Mouse (Mus musculus) lung, embryonic 16.5 days (tissue): ENCODE results near the gene Pnpla2. TPM values are rescaled to one million over a fixed set of nuclear protein-coding genes. Genes with fewer than 3 reads are reported as not detected.

ENCODE experiments used
- ATAC-seq: fragments of 200-750 bp; cut with Nextera tagmentation; 2 replicates; pipeline ENCODE4 v1.8.0; 2017; ENCODE audit warnings: low read depth, mild to moderate bottlenecking, moderate library complexity
- H3K27ac ChIP-seq: fragments of 300-500 bp; sonication (generic); 2 replicates; pipeline ENCODE4 v1.5.1; 2014; ENCODE audit warnings: mild to moderate bottlenecking, control low read depth, low read length
- H3K27me3 ChIP-seq: fragments of 300-500 bp; sonication (generic); 2 replicates; pipeline ENCODE4 v1.6.1; 2014; ENCODE audit warnings: low read depth, low read length, mixed read lengths; ENCODE audit not compliant: control insufficient read depth, insufficient read depth
- H3K36me3 ChIP-seq: fragments of 300-500 bp; sonication (generic); 2 replicates; pipeline ENCODE4 v1.6.1; 2014; ENCODE audit warnings: low read length; ENCODE audit not compliant: control insufficient read depth, insufficient read depth
- H3K4me1 ChIP-seq: fragments of 300-500 bp; sonication (generic); replicated peaks from 2 replicates; pipeline ENCODE4 v1.6.1; 2014; ENCODE audit warnings: low read length, mixed read lengths; ENCODE audit not compliant: control insufficient read depth, insufficient read depth
- H3K4me2 ChIP-seq: fragments of 300-500 bp; sonication (generic); 2 replicates; pipeline ENCODE4 v1.6.1; 2014; ENCODE audit warnings: low read depth, low read length, control low read depth
- H3K4me3 ChIP-seq: fragments of 300-500 bp; sonication (generic); 2 replicates; pipeline ENCODE4 v1.5.1; 2014; ENCODE audit warnings: mild to moderate bottlenecking, low read length, control low read depth
- H3K9ac ChIP-seq: fragments of 300-500 bp; sonication (generic); 2 replicates; pipeline ENCODE4 v1.6.1; 2014; ENCODE audit warnings: low read length, control low read depth
- H3K9me3 ChIP-seq: fragments of 300-500 bp; sonication (generic); 2 replicates; pipeline ENCODE4 v1.6.1; 2016; ENCODE audit warnings: low read length; ENCODE audit not compliant: control insufficient read depth
- WGBS: fragments of 180-500 bp; shearing (Covaris S2); extraction: QIAGEN DNeasy Blood & Tissue Kit; methylation state at CpG from one replicate; pipeline ENCODE4 v1.1.7; 2014; 5-methylcytosine and 5-hydroxymethylcytosine counted together
- polyA plus RNA-seq: library from polyadenylated mRNA; unstranded; fragments of >200 nt; fragmentation: Nextera tagmentation; extraction: Ambion mirVana; gene quantifications from 2 replicates; pipeline ENCODE4 v1.2.1, GENCODE M21; 2015

Pnpla2 gene
- polyA plus RNA-seq, 1 experiment from 2014 or later, result 46.2 TPM

- H3K27me3 ChIP-seq, result peaks cover 38% of the 10 kb centered on the region
These were observed 9.0 kb downstream of the Pnpla2 start for GRCm38 (mm10) chr7:141463824-141464602.

GRCm38 (mm10) chr7:141464603-141465201 is 9.7 kb downstream of the Pnpla2 start:
- H3K4me2 ChIP-seq, result peak overlapping the region; percentile 46
- WGBS, result 8% methylated on average over 38 of the region's 38 CpGs
- peaks cover 69% of the 10 kb centered on the region for H3K4me1 ChIP-seq
- peak overlapping the region; percentile 56 for H3K9ac ChIP-seq
- peak overlapping the region; percentile 27 for H3K4me3 ChIP-seq
- peaks cover under 1% of the 10 kb centered on the region; the same call in 1 of the 2 replicates for H3K36me3 ChIP-seq
- H3K27me3 ChIP-seq, result peaks cover 38% of the 10 kb centered on the region
- H3K9me3 ChIP-seq, result no peaks in the 10 kb centered on the region
- H3K27ac ChIP-seq, result no peak overlapping the region
- ATAC-seq, result no peak

More at GRCm38 (mm10) chr7:141463824-141464602, 9.0 kb downstream of the Pnpla2 start:
- peak overlapping the region; percentile 56 for H3K9ac ChIP-seq
- ATAC-seq, result no peak
- 36% methylated on average over 12 of the region's 12 CpGs for WGBS
- H3K4me3 ChIP-seq, result peak overlapping the region; percentile 27
- peak overlapping the region; percentile 75 for H3K27ac ChIP-seq
- 0 out of 2 replicates have a peak, but pooled peaks cover 2% of the 10 kb centered on the region for H3K36me3 ChIP-seq
- H3K4me2 ChIP-seq, result peak overlapping the region; percentile 46
- H3K9me3 ChIP-seq, result no peaks in the 10 kb centered on the region
- peaks cover 62% of the 10 kb centered on the region for H3K4me1 ChIP-seq

- H3K36me3 ChIP-seq, result peaks cover 8% of the 10 kb centered on the region
- ATAC-seq, result no peak
- no peak overlapping the region for H3K27ac ChIP-seq
- 39% methylated on average over 8 of the region's 10 CpGs for WGBS
- peak overlapping the region; percentile 32; the same call in 1 of the 2 replicates for H3K9ac ChIP-seq
- H3K27me3 ChIP-seq, result peaks cover 38% of the 10 kb centered on the region
- H3K4me1 ChIP-seq, result peaks cover 65% of the 10 kb centered on the region
- H3K9me3 ChIP-seq, result no peaks in the 10 kb centered on the region
- peak overlapping the region; percentile 46; the same call in 1 of the 2 replicates for H3K4me2 ChIP-seq
- H3K4me3 ChIP-seq, result no peak overlapping the region
These were observed 10.5 kb downstream of the Pnpla2 start for GRCm38 (mm10) chr7:141465388-141466044.

GRCm38 (mm10) chr7:141466045-141466394 is 11.0 kb downstream of the Pnpla2 start:
- no peak overlapping the region for H3K4me3 ChIP-seq
- H3K9me3 ChIP-seq, result no peaks in the 10 kb centered on the region
- WGBS, result 64% methylated on average over 7 of the region's 7 CpGs
- H3K27me3 ChIP-seq, result peaks cover 33% of the 10 kb centered on the region
- no peak for ATAC-seq
- peaks cover 60% of the 10 kb centered on the region for H3K4me1 ChIP-seq
- H3K9ac ChIP-seq, result no peak overlapping the region
- peaks cover 13% of the 10 kb centered on the region for H3K36me3 ChIP-seq
- H3K4me2 ChIP-seq, result no peak overlapping the region
- H3K27ac ChIP-seq, result no peak overlapping the region

- WGBS, result 57% methylated on average over 10 of the region's 10 CpGs
- Histone ChIP-seq H3K4me2 (peak overlapping the region; percentile 90), H3K4me3 (peak overlapping the region; percentile 83), H3K9me3 (no peaks in the 10 kb centered on the region), H3K27me3 (peaks cover 30% of the 10 kb centered on the region), H3K36me3 (peaks cover 19% of the 10 kb centered on the region), H3K4me1 (peaks cover 54% of the 10 kb centered on the region), H3K9ac (peak overlapping the region; percentile 90), H3K27ac (peak overlapping the region; percentile 37; the same call in 1 of the 2 replicates)
- no peak for ATAC-seq
These were observed 11.7 kb downstream of the Pnpla2 start for GRCm38 (mm10) chr7:141466607-141467148.

GRCm38 (mm10) chr7:141467230-141468030 is 12.4 kb downstream of the Pnpla2 start, which contains the start of gene Cd151:
Cd151 (plus strand) TSS chr7:141467392.
- H3K9ac ChIP-seq, result peak within 1 kb of the TSS; percentile 90
- H3K9me3 ChIP-seq, result no peaks in the 10 kb centered on the region
- peaks cover 23% of the 10 kb centered on the region for H3K27me3 ChIP-seq
- peak within 1 kb of the TSS; percentile 90 for H3K4me2 ChIP-seq
- peak within 1 kb of the TSS; percentile 81 for H3K27ac ChIP-seq
- peaks cover 24% of the 10 kb centered on the region for H3K36me3 ChIP-seq
- H3K4me3 ChIP-seq, result peak within 1 kb of the TSS; percentile 83
- peak; percentile 86 for ATAC-seq
- peaks cover 46% of the 10 kb centered on the region for H3K4me1 ChIP-seq
- under 1% methylated on average over 52 of the region's 52 CpGs for WGBS

- peak overlapping the region; percentile 81 for H3K27ac ChIP-seq
- H3K27me3 ChIP-seq, result peaks cover 21% of the 10 kb centered on the region
- peaks cover 44% of the 10 kb centered on the region for H3K4me1 ChIP-seq
- peaks cover 26% of the 10 kb centered on the region for H3K36me3 ChIP-seq
- peak; percentile 8; the same call in 1 of the 2 replicates for ATAC-seq
- peak overlapping the region; percentile 90 for H3K4me2 ChIP-seq
- 9% methylated on average over 5 of the region's 5 CpGs for WGBS
- peak overlapping the region; percentile 90 for H3K9ac ChIP-seq
- peak overlapping the region; percentile 83 for H3K4me3 ChIP-seq
- H3K9me3 ChIP-seq, result no peaks in the 10 kb centered on the region
These were observed 13.1 kb downstream of the Pnpla2 start for GRCm38 (mm10) chr7:141468164-141468521.

GRCm38 (mm10) chr7:141468522-141469211 is 13.7 kb downstream of the Pnpla2 start:
- H3K4me2 ChIP-seq, result peak overlapping the region; percentile 90
- H3K36me3 ChIP-seq, result peaks cover 26% of the 10 kb centered on the region
- peak overlapping the region; percentile 81 for H3K27ac ChIP-seq
- H3K27me3 ChIP-seq, result peaks cover 15% of the 10 kb centered on the region
- H3K4me1 ChIP-seq, result peaks cover 46% of the 10 kb centered on the region
- WGBS, result 1% methylated on average over 8 of the region's 8 CpGs
- no peaks in the 10 kb centered on the region for H3K9me3 ChIP-seq
- H3K4me3 ChIP-seq, result peak overlapping the region; percentile 83
- peak; percentile 71 for ATAC-seq
- H3K9ac ChIP-seq, result peak overlapping the region; percentile 90
